Mouse (Mus musculus): ENCODE measurements around the gene Arhgef7. TPM values are rescaled to one million over a fixed set of nuclear protein-coding genes. Genes with fewer than 3 reads are reported as not detected.
A peak's percentile ranks its signal among the peaks of the same experiment; 100 is the strongest.

Gene Arhgef7
- polyA plus RNA-seq, 1 experiment from 2014 or later, result 14.5 TPM

- Histone ChIP-seq H3K4me2 (replicated peaks; ENCODE audit: low read depth) (no peak overlapping the region), H3K36me3 (ENCODE audit: control insufficient read depth, insufficient read depth) (peaks cover 42% of the 10 kb centered on the region), H3K4me3 (ENCODE audit: low read depth, low read length) (no peak overlapping the region), H3K4me1 (replicated peaks; ENCODE audit: control insufficient read depth, insufficient read depth, low read length) (no peaks in the 10 kb centered on the region), H3K9ac (ENCODE audit: low read depth, low read length) (no peak overlapping the region), H3K9me3 (ENCODE audit: control insufficient read depth) (no peaks in the 10 kb centered on the region), H3K27ac (ENCODE audit: low read depth, low read length) (no peak overlapping the region), H3K27me3 (replicated peaks; ENCODE audit: control insufficient read depth, insufficient read depth, low read length) (no peaks in the 10 kb centered on the region)
- no peak for ATAC-seq
- TF ChIP-seq CTCF (IDR thresholded peaks at IDR 0.05; ENCODE audit: low read depth), result no peak
- 90% methylated on average over 16 of the region's 16 CpGs for WGBS
Measured at GRCm38 (mm10) chr8:11834691-11835090, 107.2 kb downstream of the Arhgef7 start.

GRCm38 (mm10) chr8:11840174-11840573, 112.7 kb downstream of the Arhgef7 start, which contains the start of gene Tex29:
Tex29 (plus strand) TSS chr8:11840474.
- H3K9ac ChIP-seq (ENCODE audit: low read depth, low read length), result no peak within 1 kb of the TSS
- no peak for ATAC-seq
- H3K9me3 ChIP-seq (ENCODE audit: control insufficient read depth), result no peaks in the 10 kb centered on the region
- no peaks in the 10 kb centered on the region for H3K4me1 ChIP-seq (replicated peaks; ENCODE audit: control insufficient read depth, insufficient read depth, low read length)
- TF ChIP-seq CTCF (IDR thresholded peaks at IDR 0.05; ENCODE audit: low read depth), result no peak
- no peak within 1 kb of the TSS for H3K4me3 ChIP-seq (ENCODE audit: low read depth, low read length)
- no peak within 1 kb of the TSS for H3K27ac ChIP-seq (ENCODE audit: low read depth, low read length)
- 84% methylated on average over 5 of the region's 5 CpGs for WGBS
- H3K4me2 ChIP-seq (replicated peaks; ENCODE audit: low read depth), result no peak within 1 kb of the TSS
- H3K36me3 ChIP-seq (ENCODE audit: control insufficient read depth, insufficient read depth), result peaks cover under 1% of the 10 kb centered on the region
- H3K27me3 ChIP-seq (replicated peaks; ENCODE audit: control insufficient read depth, insufficient read depth, low read length), result no peaks in the 10 kb centered on the region

GRCm38 (mm10) chr8:11841571-11841970, 114.0 kb downstream of the Arhgef7 start:
- no peaks in the 10 kb centered on the region; the same call in 1 of the 2 replicates for H3K36me3 ChIP-seq (ENCODE audit: control insufficient read depth, insufficient read depth)
- H3K4me1 ChIP-seq (replicated peaks; ENCODE audit: control insufficient read depth, insufficient read depth, low read length), result no peaks in the 10 kb centered on the region
- H3K9me3 ChIP-seq (ENCODE audit: control insufficient read depth), result no peaks in the 10 kb centered on the region
- 0 out of 2 replicates have a peak overlapping the region, but pooled peaks have one; percentile 18 for H3K4me2 ChIP-seq (replicated peaks; ENCODE audit: low read depth)
- WGBS, result 55% methylated on average over 8 of the region's 8 CpGs
- TF ChIP-seq CTCF (IDR thresholded peaks at IDR 0.05; ENCODE audit: low read depth), result no peak
- H3K4me3 ChIP-seq (ENCODE audit: low read depth, low read length), result no peak overlapping the region
- no peak overlapping the region for H3K27ac ChIP-seq (ENCODE audit: low read depth, low read length)
- ATAC-seq, result no peak
- no peak overlapping the region for H3K9ac ChIP-seq (ENCODE audit: low read depth, low read length)
- H3K27me3 ChIP-seq (replicated peaks; ENCODE audit: control insufficient read depth, insufficient read depth, low read length), result no peaks in the 10 kb centered on the region

GRCm38 (mm10) chr8:11842757-11843156, 115.2 kb downstream of the Arhgef7 start:
- H3K4me2 ChIP-seq (replicated peaks; ENCODE audit: low read depth), result no peak overlapping the region
- H3K4me3 ChIP-seq (ENCODE audit: low read depth, low read length), result no peak overlapping the region
- no peak overlapping the region for H3K27ac ChIP-seq (ENCODE audit: low read depth, low read length)
- H3K9me3 ChIP-seq (ENCODE audit: control insufficient read depth), result no peaks in the 10 kb centered on the region
- TF ChIP-seq CTCF (IDR thresholded peaks at IDR 0.05; ENCODE audit: low read depth), result no peak
- WGBS, result 85% methylated on average over 8 of the region's 8 CpGs
- no peaks in the 10 kb centered on the region for H3K27me3 ChIP-seq (replicated peaks; ENCODE audit: control insufficient read depth, insufficient read depth, low read length)
- no peaks in the 10 kb centered on the region; the same call in 1 of the 2 replicates for H3K36me3 ChIP-seq (ENCODE audit: control insufficient read depth, insufficient read depth)
- H3K4me1 ChIP-seq (replicated peaks; ENCODE audit: control insufficient read depth, insufficient read depth, low read length), result no peaks in the 10 kb centered on the region
- ATAC-seq, result no peak
- H3K9ac ChIP-seq (ENCODE audit: low read depth, low read length), result no peak overlapping the region

GRCm38 (mm10) chr8:11843677-11844315, 116.3 kb downstream of the Arhgef7 start:
- no peaks in the 10 kb centered on the region for H3K4me1 ChIP-seq (replicated peaks; ENCODE audit: control insufficient read depth, insufficient read depth, low read length)

GRCm38 (mm10) chr8:11844316-11844685, 116.8 kb downstream of the Arhgef7 start:
- no peaks in the 10 kb centered on the region for H3K4me1 ChIP-seq (replicated peaks; ENCODE audit: control insufficient read depth, insufficient read depth, low read length)
- no peak overlapping the region for H3K4me2 ChIP-seq (replicated peaks; ENCODE audit: low read depth)
- ATAC-seq, result no peak
- H3K27me3 ChIP-seq (replicated peaks; ENCODE audit: control insufficient read depth, insufficient read depth, low read length), result no peaks in the 10 kb centered on the region
- H3K9ac ChIP-seq (ENCODE audit: low read depth, low read length), result no peak overlapping the region
- no peak overlapping the region for H3K27ac ChIP-seq (ENCODE audit: low read depth, low read length)
- H3K36me3 ChIP-seq (ENCODE audit: control insufficient read depth, insufficient read depth), result no peaks in the 10 kb centered on the region; the same call in 1 of the 2 replicates
- 82% methylated on average over 7 of the region's 7 CpGs for WGBS
- H3K9me3 ChIP-seq (ENCODE audit: control insufficient read depth), result no peaks in the 10 kb centered on the region
- H3K4me3 ChIP-seq (ENCODE audit: low read depth, low read length), result no peak overlapping the region
- no peak for TF ChIP-seq CTCF (IDR thresholded peaks at IDR 0.05; ENCODE audit: low read depth)

More at GRCm38 (mm10) chr8:11843677-11844315, 116.3 kb downstream of the Arhgef7 start:
- ATAC-seq, result no peak
- no peaks in the 10 kb centered on the region for H3K27me3 ChIP-seq (replicated peaks; ENCODE audit: control insufficient read depth, insufficient read depth, low read length)
- 81% methylated on average over 13 of the region's 13 CpGs for WGBS
- H3K4me2 ChIP-seq (replicated peaks; ENCODE audit: low read depth), result no peak overlapping the region
- H3K4me3 ChIP-seq (ENCODE audit: low read depth, low read length), result no peak overlapping the region
- H3K27ac ChIP-seq (ENCODE audit: low read depth, low read length), result no peak overlapping the region
- no peaks in the 10 kb centered on the region for H3K9me3 ChIP-seq (ENCODE audit: control insufficient read depth)
- H3K36me3 ChIP-seq (ENCODE audit: control insufficient read depth, insufficient read depth), result no peaks in the 10 kb centered on the region; the same call in 1 of the 2 replicates
- H3K9ac ChIP-seq (ENCODE audit: low read depth, low read length), result no peak overlapping the region
- no peak for TF ChIP-seq CTCF (IDR thresholded peaks at IDR 0.05; ENCODE audit: low read depth)

Data from intestine, postnatal 0 days (tissue).